Mouse (Mus musculus): Measurements from ENCODE around the gene Efl1. TPM values are rescaled to one million over a fixed set of nuclear protein-coding genes. Genes with fewer than 3 reads are reported as not detected.
"Not testable (repeated sequence)": the region's sequence is repeated elsewhere in the genome, so short reads cannot be mapped to it uniquely, and the experiment has no call there.

Gene Efl1
- polyA plus RNA-seq, 1 experiment from 2014 or later: 21.0 TPM

- Histone ChIP-seq H3K9ac (replicated peaks) (no peak overlapping the region), H3K4me2 (no peak overlapping the region), H3K36me3 (peaks cover 17% of the 10 kb centered on the region), H3K4me3 (replicated peaks) (no peak overlapping the region), H3K9me3 (peaks cover 4% of the 10 kb centered on the region; the same call in 1 of the 2 replicates), H3K27ac (peak overlapping the region; percentile 43), H3K27me3 (no peaks in the 10 kb centered on the region), H3K4me1 (replicated peaks) (peaks cover 39% of the 10 kb centered on the region)
- no peak for ATAC-seq (ENCODE audit: insufficient number of reproducible peaks, insufficient read depth, low FRiP score, low TSS enrichment, low read depth)
- 78% methylated on average over 6 of the region's 6 CpGs for WGBS
Measured at GRCm38 (mm10) chr7:82766623-82767022, 118.2 kb downstream of the Efl1 start.

GRCm38 (mm10) chr7:82770207-82770606 is 121.8 kb downstream of the Efl1 start:
- no peak for ATAC-seq (ENCODE audit: insufficient number of reproducible peaks, insufficient read depth, low FRiP score, low TSS enrichment, low read depth)
- 0 out of 2 replicates have a peak, but pooled peaks cover 3% of the 10 kb centered on the region for H3K36me3 ChIP-seq
- no peak overlapping the region for H3K27ac ChIP-seq
- H3K27me3 ChIP-seq: no peaks in the 10 kb centered on the region
- H3K9ac ChIP-seq (replicated peaks): no peak overlapping the region
- peaks cover 63% of the 10 kb centered on the region for H3K4me1 ChIP-seq (replicated peaks)
- H3K4me2 ChIP-seq: no peak overlapping the region
- peaks cover 4% of the 10 kb centered on the region; the same call in 1 of the 2 replicates for H3K9me3 ChIP-seq
- no peak overlapping the region for H3K4me3 ChIP-seq (replicated peaks)
- 57% methylated on average over 6 of the region's 6 CpGs for WGBS

- H3K27me3 ChIP-seq; H3K36me3 ChIP-seq; H3K9me3 ChIP-seq; H3K4me2 ChIP-seq; H3K4me3 ChIP-seq (replicated peaks): not testable (repeated sequence)
- peak; percentile 96 for ATAC-seq (ENCODE audit: insufficient number of reproducible peaks, insufficient read depth, low FRiP score, low TSS enrichment, low read depth)
- Histone ChIP-seq H3K4me1 (replicated peaks) (peaks cover 61% of the 10 kb centered on the region), H3K9ac (replicated peaks) (0 out of 2 replicates have a peak overlapping the region, but pooled peaks have one; percentile 44), H3K27ac (peak overlapping the region; percentile 64)
- 83% methylated on average over 29 of the region's 29 CpGs for WGBS
Measured at GRCm38 (mm10) chr7:82770957-82771660, 122.7 kb downstream of the Efl1 start.

- H3K4me3 ChIP-seq (replicated peaks); H3K4me2 ChIP-seq; H3K27me3 ChIP-seq; H3K9me3 ChIP-seq; H3K9ac ChIP-seq (replicated peaks); H3K36me3 ChIP-seq: not testable (repeated sequence)
- H3K4me1 ChIP-seq (replicated peaks): peaks cover 56% of the 10 kb centered on the region
- H3K27ac ChIP-seq: peak overlapping the region; percentile 64; the same call in 1 of the 2 replicates
- 0 out of 2 replicates have a peak, but pooled peaks have one; percentile 11 for ATAC-seq (ENCODE audit: insufficient number of reproducible peaks, insufficient read depth, low FRiP score, low TSS enrichment, low read depth)
- 91% methylated on average over 25 of the region's 25 CpGs for WGBS
Measured at GRCm38 (mm10) chr7:82771661-82772021, 123.2 kb downstream of the Efl1 start.

GRCm38 (mm10) chr7:82772481-82772880 is 124.1 kb downstream of the Efl1 start:
- H3K36me3 ChIP-seq: 0 out of 2 replicates have a peak, but pooled peaks cover 5% of the 10 kb centered on the region
- 46% methylated on average over 14 of the region's 14 CpGs for WGBS
- 0 out of 2 replicates have a peak overlapping the region, but pooled peaks have one; percentile 31 for H3K9ac ChIP-seq (replicated peaks)
- H3K4me3 ChIP-seq (replicated peaks): no peak overlapping the region
- peak overlapping the region; percentile 85 for H3K27ac ChIP-seq
- H3K27me3 ChIP-seq: no peaks in the 10 kb centered on the region
- ATAC-seq (ENCODE audit: insufficient number of reproducible peaks, insufficient read depth, low FRiP score, low TSS enrichment, low read depth): no peak
- peaks cover 54% of the 10 kb centered on the region for H3K4me1 ChIP-seq (replicated peaks)
- peak overlapping the region; percentile 9; the same call in 1 of the 2 replicates for H3K4me2 ChIP-seq
- peaks cover 4% of the 10 kb centered on the region; the same call in 1 of the 2 replicates for H3K9me3 ChIP-seq

DNA sequence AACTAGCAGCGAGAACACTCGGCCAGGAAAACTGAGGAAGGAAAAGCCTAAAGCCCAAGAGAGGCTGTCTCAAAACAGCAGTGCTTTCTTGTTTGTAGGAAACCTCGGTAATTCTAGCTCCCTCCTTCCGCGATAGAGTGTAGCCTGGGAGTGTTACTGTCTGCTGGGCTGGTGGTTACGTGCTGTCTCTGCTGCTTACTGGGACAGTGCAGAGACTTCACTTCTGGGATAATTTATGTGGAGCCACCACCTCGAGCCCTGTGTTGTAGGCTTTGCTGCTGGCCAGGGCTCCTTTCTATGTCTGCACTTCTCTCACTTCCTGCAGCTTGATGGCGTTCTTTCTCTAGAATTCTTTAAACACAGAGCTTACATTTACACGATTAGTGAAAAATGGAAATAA is 124.7 kb downstream of the Efl1 start:
- peak overlapping the region; percentile 85 for H3K27ac ChIP-seq
- H3K27me3 ChIP-seq: no peaks in the 10 kb centered on the region
- no peak for ATAC-seq (ENCODE audit: insufficient number of reproducible peaks, insufficient read depth, low FRiP score, low TSS enrichment, low read depth)
- no peak overlapping the region for H3K4me3 ChIP-seq (replicated peaks)
- no peak overlapping the region for H3K4me2 ChIP-seq
- H3K9me3 ChIP-seq: peaks cover 4% of the 10 kb centered on the region; the same call in 1 of the 2 replicates
- no peak overlapping the region for H3K9ac ChIP-seq (replicated peaks)
- WGBS: 29% methylated on average over 9 of the region's 9 CpGs
- peaks cover 51% of the 10 kb centered on the region for H3K4me1 ChIP-seq (replicated peaks)
- H3K36me3 ChIP-seq: 0 out of 2 replicates have a peak, but pooled peaks cover 11% of the 10 kb centered on the region

DNA sequence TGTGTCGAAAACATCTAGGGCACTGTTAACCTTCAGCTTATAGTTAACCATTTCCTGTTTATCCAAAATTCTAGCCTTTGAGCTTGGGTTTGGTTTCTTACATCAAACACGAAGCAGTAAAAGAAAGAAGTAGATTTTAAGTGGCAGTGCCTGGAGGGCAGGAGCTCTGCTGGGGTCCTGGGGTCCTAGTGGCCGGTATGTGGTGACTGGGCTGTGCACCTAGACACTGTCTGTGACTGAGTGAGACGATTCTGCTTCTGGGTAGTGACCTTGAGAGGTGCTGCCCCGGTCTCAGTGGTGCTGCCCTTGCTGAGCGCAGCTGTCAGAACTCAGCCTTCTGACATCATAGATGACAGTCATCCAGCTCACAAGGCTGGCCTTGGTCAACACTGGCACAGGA is 125.5 kb downstream of the Efl1 start:
- Histone ChIP-seq H3K4me2 (no peak overlapping the region), H3K4me1 (replicated peaks) (peaks cover 43% of the 10 kb centered on the region), H3K4me3 (replicated peaks) (no peak overlapping the region), H3K9me3 (peaks cover 4% of the 10 kb centered on the region; the same call in 1 of the 2 replicates), H3K36me3 (peaks cover 13% of the 10 kb centered on the region; the same call in 1 of the 2 replicates), H3K9ac (replicated peaks) (no peak overlapping the region), H3K27me3 (no peaks in the 10 kb centered on the region), H3K27ac (peak overlapping the region; percentile 85; the same call in 1 of the 2 replicates)
- ATAC-seq (ENCODE audit: insufficient number of reproducible peaks, insufficient read depth, low FRiP score, low TSS enrichment, low read depth): no peak
- WGBS: 55% methylated on average over 6 of the region's 6 CpGs

- Histone ChIP-seq H3K4me1 (replicated peaks) (peaks cover 31% of the 10 kb centered on the region), H3K9me3 (peaks cover 4% of the 10 kb centered on the region; the same call in 1 of the 2 replicates), H3K4me2 (no peak overlapping the region), H3K36me3 (peaks cover 25% of the 10 kb centered on the region), H3K27ac (no peak overlapping the region), H3K9ac (replicated peaks) (no peak overlapping the region), H3K4me3 (replicated peaks) (no peak overlapping the region), H3K27me3 (no peaks in the 10 kb centered on the region)
- no peak for ATAC-seq (ENCODE audit: insufficient number of reproducible peaks, insufficient read depth, low FRiP score, low TSS enrichment, low read depth)
- WGBS: 92% methylated on average over 3 of the region's 3 CpGs
Measured at GRCm38 (mm10) chr7:82775090-82775489, 126.7 kb downstream of the Efl1 start.

DNA sequence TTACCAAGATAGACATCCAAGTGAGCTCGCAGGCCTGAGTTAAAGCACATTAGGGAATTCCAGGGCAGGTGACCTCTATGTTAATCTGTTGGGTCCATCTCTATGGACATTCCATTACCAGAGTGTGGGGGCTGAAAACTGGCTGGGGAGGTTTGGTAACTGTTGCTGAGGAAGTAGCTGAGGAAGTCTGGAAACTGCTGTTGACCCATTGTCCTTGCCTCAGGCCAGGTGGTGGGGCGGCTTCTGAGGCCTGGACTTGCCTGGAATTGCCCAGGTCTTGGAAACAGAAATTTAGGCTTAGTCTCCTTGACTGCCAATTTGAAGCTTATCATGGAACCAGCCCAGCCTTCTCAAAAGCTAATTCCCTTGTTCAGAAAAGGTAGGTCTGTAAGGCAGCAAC is 134.7 kb downstream of the Efl1 start:
- no peak for ATAC-seq (ENCODE audit: insufficient number of reproducible peaks, insufficient read depth, low FRiP score, low TSS enrichment, low read depth)
- no peaks in the 10 kb centered on the region for H3K4me1 ChIP-seq (replicated peaks)
- H3K36me3 ChIP-seq: peaks cover 14% of the 10 kb centered on the region
- H3K4me2 ChIP-seq: no peak overlapping the region
- no peak overlapping the region for H3K9ac ChIP-seq (replicated peaks)
- H3K4me3 ChIP-seq (replicated peaks): no peak overlapping the region
- H3K9me3 ChIP-seq: no peaks in the 10 kb centered on the region
- H3K27ac ChIP-seq: no peak overlapping the region
- WGBS: 77% methylated on average over 2 of the region's 2 CpGs
- H3K27me3 ChIP-seq: no peaks in the 10 kb centered on the region

GRCm38 (mm10) chr7:82783693-82784092 is 135.3 kb downstream of the Efl1 start:
- Histone ChIP-seq H3K4me2 (no peak overlapping the region), H3K4me3 (replicated peaks) (no peak overlapping the region), H3K36me3 (peaks cover 14% of the 10 kb centered on the region), H3K27ac (no peak overlapping the region), H3K9me3 (no peaks in the 10 kb centered on the region), H3K9ac (replicated peaks) (no peak overlapping the region), H3K4me1 (replicated peaks) (no peaks in the 10 kb centered on the region), H3K27me3 (no peaks in the 10 kb centered on the region)
- no peak for ATAC-seq (ENCODE audit: insufficient number of reproducible peaks, insufficient read depth, low FRiP score, low TSS enrichment, low read depth)
- 33% methylated on average over 6 of the region's 6 CpGs for WGBS

GRCm38 (mm10) chr7:82785335-82785934 is 137.0 kb downstream of the Efl1 start:
- no peak for ATAC-seq (ENCODE audit: insufficient number of reproducible peaks, insufficient read depth, low FRiP score, low TSS enrichment, low read depth)
- Histone ChIP-seq H3K4me2 (no peak overlapping the region), H3K4me1 (replicated peaks) (no peaks in the 10 kb centered on the region), H3K36me3 (no peaks in the 10 kb centered on the region), H3K4me3 (replicated peaks) (no peak overlapping the region), H3K27me3 (no peaks in the 10 kb centered on the region), H3K27ac (no peak overlapping the region), H3K9ac (replicated peaks) (no peak overlapping the region), H3K9me3 (no peaks in the 10 kb centered on the region)
- 78% methylated on average over 6 of the region's 6 CpGs for WGBS
